ENCODE assay signal across 8 mouse cellular contexts in genomic region chr9:107288711-107289110, GRCm38 (mm10). TPM values are rescaled to one million over a fixed set of nuclear protein-coding genes. Genes with fewer than 3 reads are reported as not detected.
DNase-seq lines count a peak whose midpoint lies in the region; ATAC-seq and TF ChIP-seq lines count a peak whose summit lies in the region.

No protein-coding gene starts in this region.

- ATAC-seq in forebrain, postnatal 0 days, result no peak
- no peak for ATAC-seq in limb, embryonic 13.5 days (ENCODE audit: low FRiP score, low read depth)
- no peak for ATAC-seq in midbrain, embryonic 13.5 days

- WGBS in forebrain, postnatal 0 days, result 30% methylated on average over 8 of the region's 8 CpGs
- WGBS in limb, embryonic 13.5 days, result 28% methylated on average over 8 of the region's 8 CpGs
- WGBS in midbrain, embryonic 13.5 days, result 30% methylated on average over 8 of the region's 8 CpGs

- H3K27me3 ChIP-seq in forebrain, postnatal 0 days (ENCODE audit: insufficient read depth, low read length), result 0 out of 2 replicates have a peak, but pooled peaks cover 4% of the 10 kb centered on the region
- H3K27me3 ChIP-seq in limb, embryonic 13.5 days, result peaks cover 14% of the 10 kb centered on the region
- peaks cover 34% of the 10 kb centered on the region for H3K27me3 ChIP-seq in midbrain, embryonic 13.5 days

- H3K4me1 ChIP-seq in forebrain, postnatal 0 days (ENCODE audit: insufficient read depth), result no peaks in the 10 kb centered on the region
- peaks cover 12% of the 10 kb centered on the region for H3K4me1 ChIP-seq in limb, embryonic 13.5 days
- peaks cover 15% of the 10 kb centered on the region for H3K4me1 ChIP-seq in midbrain, embryonic 13.5 days (replicated peaks)

- H3K4me2 ChIP-seq in forebrain, postnatal 0 days (ENCODE audit: low read depth), result peak overlapping the region; percentile 61
- peak overlapping the region; percentile 89 for H3K4me2 ChIP-seq in limb, embryonic 13.5 days (replicated peaks)
- peak overlapping the region; percentile 72 for H3K4me2 ChIP-seq in midbrain, embryonic 13.5 days (replicated peaks)

- no peak overlapping the region for H3K4me3 ChIP-seq in forebrain, postnatal 0 days (ENCODE audit: low read depth, low read length)
- H3K4me3 ChIP-seq in limb, embryonic 13.5 days, result peak overlapping the region; percentile 53
- no peak overlapping the region for H3K4me3 ChIP-seq in midbrain, embryonic 13.5 days (replicated peaks)

- no peak overlapping the region for H3K27ac ChIP-seq in forebrain, postnatal 0 days (ENCODE audit: low read depth, low read length)
- no peak overlapping the region for H3K27ac ChIP-seq in limb, embryonic 13.5 days
- H3K27ac ChIP-seq in midbrain, embryonic 13.5 days, result no peak overlapping the region

- TF ChIP-seq CTCF in forebrain, postnatal 0 days (IDR thresholded peaks at IDR 0.05; ENCODE audit: low read depth), result no peak

- no peaks in the 10 kb centered on the region for H3K36me3 ChIP-seq in forebrain, postnatal 0 days (ENCODE audit: insufficient read depth)
- no peaks in the 10 kb centered on the region for H3K36me3 ChIP-seq in limb, embryonic 13.5 days
- no peaks in the 10 kb centered on the region for H3K36me3 ChIP-seq in midbrain, embryonic 13.5 days

- peak; percentile 68 for DNase-seq in A20 (ENCODE audit: low read depth, low spot score)
- peak; percentile 86 for DNase-seq in ES-CJ7 (ENCODE audit: low read depth, low spot score)
- no peak for DNase-seq in forebrain, postnatal 0 days
- no peak for DNase-seq in adrenal gland, postnatal 4 days (ENCODE audit: low spot score in 2 of 2)
- no peak for DNase-seq in right cerebral cortex, postnatal 4 days
- DNase-seq in gastrocnemius, postnatal 4 days (ENCODE audit: low spot score in 2 of 2), result no peak

- H3K9ac ChIP-seq in forebrain, postnatal 0 days, result no peak overlapping the region
- peak overlapping the region; percentile 62; the same call in 1 of the 2 replicates for H3K9ac ChIP-seq in limb, embryonic 13.5 days
- no peak overlapping the region for H3K9ac ChIP-seq in midbrain, embryonic 13.5 days (replicated peaks)

- H3K9me3 ChIP-seq in forebrain, postnatal 0 days (ENCODE audit: low read length), result no peaks in the 10 kb centered on the region
- H3K9me3 ChIP-seq in limb, embryonic 13.5 days, result no peaks in the 10 kb centered on the region
- no peaks in the 10 kb centered on the region for H3K9me3 ChIP-seq in midbrain, embryonic 13.5 days

RNA-seq across cellular contexts. Expression of gene Mapkapk3, which starts 1.0 kb away (rescaled TPM):
- total RNA-seq in forebrain, postnatal 0 days (2014; rRNA removed), result 1.5 and 1.6 TPM in 2 replicates
- 1.2 and 1.5 TPM in 2 replicates for polyA plus RNA-seq in forebrain, postnatal 0 days (2015; fragmentation: Nextera tagmentation; extraction: Ambion mirVana)
- polyA plus RNA-seq in limb, embryonic 13.5 days (2015; fragmentation: Nextera tagmentation; extraction: Ambion mirVana), result 6.3 and 6.7 TPM in 2 replicates
- polyA plus RNA-seq in midbrain, embryonic 13.5 days (2015; fragmentation: Nextera tagmentation; extraction: Ambion mirVana), result 1.7 and 1.9 TPM in 2 replicates
- 10 to 100 TPM; 24.6 to 27.3 TPM for total RNA-seq in adrenal gland, postnatal 4 days (2021)
- total RNA-seq in gastrocnemius, postnatal 4 days (2021), result 10 to 100 TPM; 19.7 to 22.8 TPM

RNA-seq across cellular contexts. Expression of gene Cish, which starts 7.1 kb away (rescaled TPM):
- total RNA-seq in forebrain, postnatal 0 days (2014; rRNA removed), result 2.7 and 4.0 TPM in 2 replicates
- polyA plus RNA-seq in forebrain, postnatal 0 days (2015; fragmentation: Nextera tagmentation; extraction: Ambion mirVana), result 11.2 and 12.2 TPM in 2 replicates
- polyA plus RNA-seq in limb, embryonic 13.5 days (2015; fragmentation: Nextera tagmentation; extraction: Ambion mirVana), result 9.8 and 9.9 TPM in 2 replicates
- polyA plus RNA-seq in midbrain, embryonic 13.5 days (2015; fragmentation: Nextera tagmentation; extraction: Ambion mirVana), result 6.3 and 6.6 TPM in 2 replicates
- total RNA-seq in adrenal gland, postnatal 4 days (2021), result 10 to 100 TPM; 17.8 to 22.5 TPM
- total RNA-seq in gastrocnemius, postnatal 4 days (2021), result 10 to 100 TPM; 17.3 to 21.7 TPM

RNA-seq across cellular contexts. Expression of gene Hemk1, which starts 49.4 kb away (rescaled TPM):
- total RNA-seq in forebrain, postnatal 0 days (2014; rRNA removed), result 14.1 and 14.2 TPM in 2 replicates
- polyA plus RNA-seq in forebrain, postnatal 0 days (2015; fragmentation: Nextera tagmentation; extraction: Ambion mirVana), result 12.9 and 13.4 TPM in 2 replicates
- polyA plus RNA-seq in limb, embryonic 13.5 days (2015; fragmentation: Nextera tagmentation; extraction: Ambion mirVana), result 12.6 and 14.4 TPM in 2 replicates
- 17.5 and 18.1 TPM in 2 replicates for polyA plus RNA-seq in midbrain, embryonic 13.5 days (2015; fragmentation: Nextera tagmentation; extraction: Ambion mirVana)
- total RNA-seq in adrenal gland, postnatal 4 days (2021), result 10 to 100 TPM; 19.5 to 23.7 TPM
- 10 to 100 TPM; 14.0 to 14.5 TPM for total RNA-seq in gastrocnemius, postnatal 4 days (2021)

RNA-seq across cellular contexts. Expression of gene 6430571L13Rik, which starts 51.7 kb away (rescaled TPM):
- total RNA-seq in forebrain, postnatal 0 days (2014; rRNA removed), result 5.2 and 7.2 TPM in 2 replicates
- polyA plus RNA-seq in forebrain, postnatal 0 days (2015; fragmentation: Nextera tagmentation; extraction: Ambion mirVana), result 3.7 and 6.0 TPM in 2 replicates
- polyA plus RNA-seq in limb, embryonic 13.5 days (2015; fragmentation: Nextera tagmentation; extraction: Ambion mirVana), result 1.1 TPM in 2 replicates
- 6.4 and 8.2 TPM in 2 replicates for polyA plus RNA-seq in midbrain, embryonic 13.5 days (2015; fragmentation: Nextera tagmentation; extraction: Ambion mirVana)
- 1 to 10 TPM; 4.2 to 4.3 TPM for total RNA-seq in adrenal gland, postnatal 4 days (2021)
- total RNA-seq in gastrocnemius, postnatal 4 days (2021), result 10 to 100 TPM; 16.9 to 18.1 TPM

RNA-seq across cellular contexts. Expression of gene Dock3, which starts 57.0 kb away (rescaled TPM):
- 53.7 and 57.0 TPM in 2 replicates for total RNA-seq in forebrain, postnatal 0 days (2014; rRNA removed)
- polyA plus RNA-seq in forebrain, postnatal 0 days (2015; fragmentation: Nextera tagmentation; extraction: Ambion mirVana), result 13.8 and 21.3 TPM in 2 replicates
- 0.37 and 0.64 TPM in 2 replicates for polyA plus RNA-seq in limb, embryonic 13.5 days (2015; fragmentation: Nextera tagmentation; extraction: Ambion mirVana)
- polyA plus RNA-seq in midbrain, embryonic 13.5 days (2015; fragmentation: Nextera tagmentation; extraction: Ambion mirVana), result 14.0 and 20.2 TPM in 2 replicates
- 1 to 10 TPM; 7.1 to 7.4 TPM for total RNA-seq in adrenal gland, postnatal 4 days (2021)
- under 1 TPM; 0.25 to 0.41 TPM for total RNA-seq in gastrocnemius, postnatal 4 days (2021)

Comparison
In these comparisons a context has a peak if more than half of its experiments do, and no peak if none do; other contexts are left out.
1. DNase-seq: peak in A20 (single experiment) and ES-CJ7 (single experiment); none in forebrain, postnatal 0 days (single experiment), adrenal gland, postnatal 4 days (0 of 2), right cerebral cortex, postnatal 4 days (single experiment) and gastrocnemius, postnatal 4 days (0 of 2).
2. Peak in every context shown above with its lines, with median percentiles within 50 percentile points of each other: H3K4me2 ChIP-seq.